Mouse (Mus musculus) urinary bladder, postnatal 10 days (tissue): ENCODE measurements at regions not wholly inside any gene's neighbourhood (a gene's known extent, or its start where the extent isn't known, plus 50 kb on each side); places are given as distances from the start of the nearest gene placed in this dataset.

Source experiments
- DNase-seq: peaks from one replicate; pipeline ENCODE4 v3.0.0; 2022; ENCODE audit warnings: low spot score

- no peak for DNase-seq
Observed at GRCm38 (mm10) chr4:105560781-105561180, 228.9 kb upstream of the Gm12728 start.

- no peak for DNase-seq
Observed at GRCm38 (mm10) chr4:105561611-105562010, 228.1 kb upstream of the Gm12728 start.

GRCm38 (mm10) chr4:105565796-105566195 lies 223.9 kb upstream of the Gm12728 start:
- DNase-seq: no peak

DNA sequence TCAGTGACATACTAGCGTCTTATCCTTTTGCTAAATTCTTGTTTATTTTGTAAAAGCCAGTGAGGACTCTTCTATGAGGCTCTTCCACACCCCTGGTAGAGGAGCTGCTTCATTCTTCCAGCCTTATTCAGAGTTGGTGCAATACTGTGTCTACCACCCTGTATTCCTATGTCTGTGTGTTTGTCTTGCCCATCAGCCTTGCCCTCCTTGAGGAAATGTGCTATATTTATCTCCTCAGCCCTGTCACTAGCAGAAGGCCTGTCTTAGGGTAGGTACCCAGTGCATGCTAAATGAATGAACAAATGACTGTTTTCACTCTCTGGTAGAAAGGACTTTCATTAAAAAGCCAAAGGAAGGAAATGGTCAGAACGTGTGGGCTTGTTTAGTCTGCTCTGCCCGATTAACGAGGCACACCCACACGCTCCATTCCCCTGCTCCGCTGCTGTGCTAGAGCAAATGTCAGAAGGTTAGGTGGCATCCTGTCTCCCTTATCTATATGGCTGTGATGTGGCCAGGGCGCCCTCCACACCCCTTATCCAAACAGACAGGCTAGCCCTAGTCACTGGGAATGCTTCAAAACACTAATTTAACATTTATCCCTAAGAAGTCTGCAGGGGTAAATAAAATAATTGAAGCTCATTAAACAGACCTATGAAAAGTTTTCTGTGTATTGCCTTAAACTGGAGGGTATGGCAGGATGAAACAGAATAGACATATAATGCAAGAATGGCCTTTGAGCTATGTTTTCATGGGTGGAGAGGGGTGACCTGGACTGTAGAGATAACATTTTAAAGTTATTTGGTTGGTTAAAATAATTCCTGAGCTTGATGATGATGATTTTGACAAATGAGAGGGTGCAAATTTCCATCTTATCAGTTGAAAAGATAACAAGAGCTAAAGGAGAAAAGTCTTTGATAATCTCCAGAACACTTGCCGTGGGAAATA lies 222.9 kb upstream of the Gm12728 start:
- DNase-seq: no peak

DNA sequence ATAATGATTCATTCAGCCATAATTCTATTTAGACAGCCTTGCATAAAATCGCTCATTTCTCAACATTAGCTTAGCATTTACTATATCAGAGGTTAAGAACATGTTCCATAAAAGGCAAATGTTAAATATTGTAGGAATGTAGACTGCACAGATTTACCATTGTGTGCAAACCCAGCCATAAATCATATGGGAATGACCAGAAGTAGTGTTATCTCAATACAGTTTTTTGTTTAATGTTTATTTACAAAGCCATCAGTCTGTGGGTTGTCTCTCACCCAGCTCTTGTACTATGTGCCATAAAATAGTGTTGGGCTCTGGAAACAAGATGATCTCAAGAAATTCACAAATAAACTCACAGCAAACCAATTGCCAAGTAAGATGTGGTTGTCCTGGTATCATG lies 220.0 kb upstream of the Gm12728 start:
- DNase-seq: no peak

DNA sequence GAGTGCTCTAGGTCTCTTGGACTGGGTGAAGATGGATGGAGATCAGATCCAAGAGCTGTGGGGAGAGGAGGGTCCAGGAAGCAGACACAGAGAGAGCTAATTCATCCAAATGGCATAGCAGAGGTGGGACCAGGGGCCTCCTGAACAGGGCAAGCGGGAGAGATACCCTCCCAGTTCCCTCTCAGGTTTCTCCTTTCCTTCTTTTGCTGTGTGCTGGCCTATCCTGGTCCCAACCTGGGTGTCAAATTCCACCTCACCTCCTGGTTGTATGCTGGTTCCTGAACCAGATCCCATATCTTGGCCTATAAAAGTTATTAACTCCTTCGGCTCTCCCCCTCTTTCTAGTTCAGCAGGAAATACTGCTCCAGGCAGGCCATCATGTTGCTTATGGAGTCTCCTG lies 214.1 kb upstream of the Gm12728 start:
- DNase-seq: no peak

GRCm38 (mm10) chr4:105580987-105581386 lies 208.7 kb upstream of the Gm12728 start:
- no peak for DNase-seq

DNA sequence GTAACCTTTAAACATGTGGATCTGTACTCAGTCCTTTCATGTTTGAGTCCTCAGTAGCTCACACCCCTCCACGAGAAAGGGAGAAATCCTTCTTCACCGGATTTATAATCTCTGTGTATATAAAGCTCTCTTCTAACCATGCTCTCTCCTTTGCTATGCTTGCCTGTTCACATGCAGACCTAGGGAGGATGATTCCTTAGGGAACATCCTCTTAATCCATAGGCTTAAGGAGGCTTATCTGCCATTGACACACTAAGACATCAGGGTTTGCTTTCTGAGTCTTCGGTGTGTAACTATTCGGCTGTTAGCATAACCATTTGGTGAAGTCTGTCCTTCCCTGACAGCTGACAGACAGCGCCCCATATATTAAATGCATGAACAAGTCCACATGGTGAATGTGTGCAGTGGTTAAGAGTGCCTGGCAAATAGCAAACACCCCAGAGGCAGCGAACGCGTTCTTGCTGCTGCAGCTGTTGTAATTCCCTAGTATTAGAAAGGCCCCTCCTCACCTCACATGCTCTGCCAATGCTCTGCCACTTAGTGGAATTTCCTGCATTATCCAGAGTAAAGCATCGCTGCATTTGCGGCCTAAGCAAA lies 205.2 kb upstream of the Gm12728 start:
- DNase-seq: no peak

GRCm38 (mm10) chr4:105603661-105604060 lies 186.0 kb upstream of the Gm12728 start:
- DNase-seq: no peak

GRCm38 (mm10) chr4:105604607-105605006 lies 185.1 kb upstream of the Gm12728 start:
- no peak for DNase-seq

DNA sequence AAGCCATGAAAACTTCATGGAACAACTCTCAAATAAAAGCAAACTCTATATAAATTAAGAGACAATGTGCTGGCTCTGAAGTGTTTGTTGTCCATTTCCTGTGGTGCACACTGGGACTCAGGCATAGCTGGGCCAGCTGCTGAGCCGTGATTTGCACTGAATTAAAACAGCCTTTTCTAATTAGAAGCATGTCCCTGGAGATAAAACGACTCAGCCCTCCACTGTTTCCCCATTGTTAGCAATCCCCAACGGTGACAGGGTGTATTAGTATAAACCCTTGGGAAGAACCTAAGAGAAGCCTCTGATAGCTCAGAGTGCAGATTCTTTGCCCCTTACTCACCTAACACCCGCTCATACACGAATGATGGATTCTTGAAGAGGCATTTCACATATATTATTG lies 182.9 kb upstream of the Gm12728 start:
- DNase-seq: no peak

GRCm38 (mm10) chr4:105610917-105611316 lies 178.8 kb upstream of the Gm12728 start:
- DNase-seq: no peak

- DNase-seq: no peak
Observed at GRCm38 (mm10) chr4:105614390-105614789, 175.3 kb upstream of the Gm12728 start.

GRCm38 (mm10) chr4:105626371-105627320 lies 163.0 kb upstream of the Gm12728 start:
- DNase-seq: no peak

DNA sequence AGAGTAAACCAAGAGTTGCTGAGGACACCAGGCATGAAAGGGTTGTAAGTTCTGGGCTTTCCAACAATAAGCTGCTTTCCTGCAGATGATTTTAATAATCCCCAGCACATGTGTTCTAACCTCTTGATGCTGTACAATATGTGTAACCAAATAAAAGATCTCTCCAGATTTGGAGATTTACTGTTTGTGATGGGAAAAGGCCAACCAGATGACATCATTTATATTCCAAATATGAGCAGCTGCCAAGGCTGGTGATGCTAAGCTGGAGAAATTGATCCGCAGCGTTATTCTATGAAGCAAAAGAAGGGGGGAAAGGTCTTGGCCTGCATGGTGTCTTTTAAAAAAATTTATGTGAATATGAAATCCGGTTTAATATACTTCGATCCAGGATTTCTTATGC lies 160.1 kb upstream of the Gm12728 start:
- no peak for DNase-seq

DNA sequence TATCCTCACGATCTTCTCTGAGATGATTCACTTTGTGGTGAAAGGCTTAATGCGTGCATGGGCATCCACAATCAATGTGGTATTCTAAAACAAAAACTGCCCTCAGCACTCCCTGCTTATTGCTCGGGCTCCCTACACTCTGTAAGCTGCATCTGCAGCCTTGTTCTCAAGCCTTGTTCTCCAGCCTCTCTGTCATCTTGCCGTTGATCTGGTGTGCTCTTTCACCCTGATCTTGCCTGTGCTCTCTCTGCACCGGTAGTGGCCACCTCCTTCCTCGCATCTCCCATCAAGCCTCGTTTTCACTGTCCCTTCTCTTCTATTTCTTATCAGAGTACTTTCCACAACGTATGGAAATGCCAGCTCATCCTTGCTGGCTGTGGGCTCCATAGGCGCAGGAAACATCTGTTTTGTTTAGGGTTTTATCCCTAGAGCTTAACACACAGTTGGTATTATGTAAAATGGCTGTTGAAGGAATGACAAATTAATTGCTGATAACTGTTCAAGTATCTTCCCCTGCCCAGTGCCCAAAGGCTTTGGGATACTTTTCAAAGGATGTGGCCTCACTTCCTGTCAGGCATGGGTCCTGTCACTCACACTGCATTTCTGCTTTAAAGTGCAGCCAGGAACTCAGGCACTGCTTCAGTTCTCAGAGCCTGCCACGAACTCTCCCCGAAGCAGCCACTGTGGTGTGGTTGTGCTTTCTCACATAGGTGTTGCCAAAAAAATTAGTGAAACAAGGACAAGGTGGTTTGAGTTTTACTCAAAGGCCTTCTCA lies 158.9 kb upstream of the Gm12728 start:
- DNase-seq: no peak

DNA sequence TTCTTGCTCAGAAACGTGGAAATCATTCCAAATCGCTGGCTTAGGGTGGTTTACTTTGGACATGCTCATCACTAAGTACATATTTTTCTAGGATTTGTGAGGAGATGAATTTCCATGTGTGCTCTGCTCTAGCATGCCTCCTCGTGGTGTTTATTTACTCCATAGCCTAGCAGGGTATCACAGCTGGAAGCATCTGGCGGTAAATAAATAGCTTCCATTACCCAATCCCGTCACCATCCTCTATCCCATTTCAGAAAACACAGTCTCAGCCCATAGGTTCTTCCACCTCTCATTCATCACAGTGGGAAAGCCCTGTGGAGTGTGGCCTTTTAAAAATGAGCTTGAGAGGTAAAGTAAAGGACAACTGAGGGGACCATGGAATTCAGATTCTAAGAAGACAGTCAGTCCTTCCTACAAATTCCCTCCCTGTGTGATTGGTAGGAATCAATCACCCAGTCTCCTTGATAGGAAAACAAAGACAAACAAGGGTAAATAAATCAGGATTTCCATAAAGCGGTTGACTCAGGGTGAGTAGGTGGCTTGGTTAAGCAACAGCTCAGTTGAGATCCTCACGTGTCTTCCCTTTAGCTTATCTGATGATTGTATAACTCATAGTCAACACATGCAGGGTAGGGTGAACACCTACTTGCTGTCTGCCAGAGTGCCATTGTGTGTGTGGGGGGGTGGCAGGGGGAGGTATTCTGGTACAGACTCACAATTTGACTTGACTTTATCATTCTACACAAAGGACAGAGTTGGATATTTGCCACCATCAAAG lies 156.9 kb upstream of the Gm12728 start:
- no peak for DNase-seq

DNA sequence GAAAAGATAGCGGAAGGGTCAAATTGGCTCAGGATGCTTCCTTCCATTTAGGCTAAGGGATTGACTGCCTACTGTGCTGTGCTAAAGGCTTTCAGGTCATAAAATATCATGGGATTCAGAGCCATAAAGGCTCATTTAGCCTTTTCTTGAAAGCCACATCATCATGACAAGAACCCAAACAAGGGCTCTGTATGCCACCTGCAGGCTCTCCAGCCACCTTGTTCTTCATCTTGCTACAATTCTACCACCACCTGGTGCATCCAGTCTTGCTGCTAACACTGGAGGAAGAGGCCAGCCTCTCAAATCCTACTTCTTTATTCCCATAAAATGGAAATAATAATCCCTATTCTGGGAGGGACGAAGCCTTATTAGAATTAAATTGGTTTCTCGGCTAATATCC lies 155.9 kb upstream of the Gm12728 start:
- no peak for DNase-seq

- no peak for DNase-seq
Observed at GRCm38 (mm10) chr4:105640793-105641192, 148.9 kb upstream of the Gm12728 start.

- DNase-seq: no peak
Observed at GRCm38 (mm10) chr4:105641582-105641981, 148.1 kb upstream of the Gm12728 start.
